8 mouse cellular contexts compared by ENCODE assay signal in genomic region chr14:31640346-31640889, GRCm38 (mm10). TPM values are rescaled to one million over a fixed set of nuclear protein-coding genes. Genes with fewer than 3 reads are reported as not detected.
A peak's percentile ranks its signal among the peaks of the same experiment; 100 is the strongest.
DNase-seq lines count a peak whose midpoint lies in the region; ATAC-seq and TF ChIP-seq lines count a peak whose summit lies in the region.

Gene Gm49387 (minus strand): TSS chr14:31640878.

- TF ChIP-seq CTCF in testis, adult 2 months (IDR thresholded peaks at IDR 0.05; ENCODE audit: control insufficient read depth, insufficient read depth, insufficient replicate concordance, low read depth, low read length): no peak

- peaks cover 2% of the 10 kb centered on the region; the same call in 1 of the 2 replicates for H3K4me1 ChIP-seq in testis, adult 2 months (ENCODE audit: control insufficient read depth, insufficient read depth, low read length)
- peaks cover 15% of the 10 kb centered on the region for H3K4me1 ChIP-seq in limb, embryonic 10.5 days
- H3K4me1 ChIP-seq in neural tube, embryonic 13.5 days (replicated peaks): peaks cover 19% of the 10 kb centered on the region

- no peaks in the 10 kb centered on the region for H3K27me3 ChIP-seq in testis, adult 2 months (ENCODE audit: control insufficient read depth, insufficient read depth, low read length)
- no peaks in the 10 kb centered on the region for H3K27me3 ChIP-seq in limb, embryonic 10.5 days (ENCODE audit: low read depth, poor library complexity, severe bottlenecking)
- no peaks in the 10 kb centered on the region for H3K27me3 ChIP-seq in neural tube, embryonic 13.5 days

- ATAC-seq in neural tube, embryonic 13.5 days (ENCODE audit: low read depth): no peak; the same call in 1 of the 2 replicates

- TF ChIP-seq POLR2A in testis, adult 2 months (IDR thresholded peaks at IDR 0.05; ENCODE audit: control insufficient read depth, low read depth, low read length): no peak; the same call in 1 of the 2 replicates

- DNase-seq in cerebellum, adult 11 months: peak; percentile 24
- no peak for DNase-seq in cerebellum, postnatal 4 days (ENCODE audit: low spot score in 2 of 2)
- no peak for DNase-seq in testis, postnatal 14 days (ENCODE audit: low spot score)
- no peak for DNase-seq in limb, embryonic 10.5 days (ENCODE audit: low spot score)
- DNase-seq in left cerebral cortex, postnatal 25 days (ENCODE audit: low spot score in 2 of 2): no peak
- no peak for DNase-seq in layer of hippocampus, postnatal 36 days

- H3K4me2 ChIP-seq in neural tube, embryonic 13.5 days: peak within 1 kb of the TSS; percentile 93

- H3K4me3 ChIP-seq in testis, adult 2 months (ENCODE audit: control insufficient read depth, low read depth, low read length): peak within 1 kb of the TSS; percentile 95
- H3K4me3 ChIP-seq in limb, embryonic 10.5 days: peak within 1 kb of the TSS; percentile 82
- peak within 1 kb of the TSS; percentile 54 for H3K4me3 ChIP-seq in neural tube, embryonic 13.5 days

- WGBS in limb, embryonic 10.5 days: 5% methylated on average over 26 of the region's 26 CpGs
- 3% methylated on average over 26 of the region's 26 CpGs for WGBS in neural tube, embryonic 13.5 days

- H3K9me3 ChIP-seq in limb, embryonic 10.5 days (replicated peaks): no peaks in the 10 kb centered on the region
- H3K9me3 ChIP-seq in neural tube, embryonic 13.5 days: no peaks in the 10 kb centered on the region

- peak within 1 kb of the TSS; percentile 73 for H3K9ac ChIP-seq in neural tube, embryonic 13.5 days

- H3K27ac ChIP-seq in testis, adult 2 months (ENCODE audit: control insufficient read depth, insufficient read depth, low read depth, low read length): peak within 1 kb of the TSS; percentile 88
- H3K27ac ChIP-seq in limb, embryonic 10.5 days: peak within 1 kb of the TSS; percentile 91
- H3K27ac ChIP-seq in neural tube, embryonic 13.5 days (replicated peaks): peak within 1 kb of the TSS; percentile 75

- intact Hi-C loops in left cerebral cortex, postnatal 25 days (cut with DNase I): no loop called here

- no peaks in the 10 kb centered on the region for H3K36me3 ChIP-seq in testis, adult 2 months (ENCODE audit: control insufficient read depth, insufficient read depth, low read length)
- H3K36me3 ChIP-seq in limb, embryonic 10.5 days: no peaks in the 10 kb centered on the region
- H3K36me3 ChIP-seq in neural tube, embryonic 13.5 days: no peaks in the 10 kb centered on the region

RNA-seq across cellular contexts. Expression of gene Gm49387, which starts in this region (rescaled TPM):
- polyA plus RNA-seq in testis, adult 2 months (2012; rRNA removed): 0.76 and 1.2 TPM in 2 replicates
- 0.36 and 0.50 TPM in 2 replicates for polyA plus RNA-seq in limb, embryonic 10.5 days (2016; fragmentation: Nextera tagmentation; extraction: Ambion mirVana)
- polyA plus RNA-seq in neural tube, embryonic 13.5 days (2015; fragmentation: Nextera tagmentation; extraction: Ambion mirVana): 0.73 TPM in 1 of 2 replicates, not detected in the other
- under 1 TPM in 1 of 2 experiments, not detected in 1; 0.98 TPM for total RNA-seq in left cerebral cortex, postnatal 25 days (2021)
- not detected for total RNA-seq in layer of hippocampus, postnatal 36 days (2021)
